Mouse (Mus musculus) liver, postnatal 0 days (tissue): ENCODE measurements around the gene Cln5.

ENCODE experiments used
- CTCF ChIP-seq: sonication (generic); IDR thresholded peaks from 2 replicates; pipeline ENCODE4 v1.5.1; 2016; ENCODE audit warnings: antibody characterized with exemption, low read depth
- EP300 ChIP-seq: IDR thresholded peaks from 2 replicates; pipeline ENCODE4 v1.6.1; 2016; ENCODE audit warnings: antibody characterized with exemption, low read depth, mild to moderate bottlenecking

DNA sequence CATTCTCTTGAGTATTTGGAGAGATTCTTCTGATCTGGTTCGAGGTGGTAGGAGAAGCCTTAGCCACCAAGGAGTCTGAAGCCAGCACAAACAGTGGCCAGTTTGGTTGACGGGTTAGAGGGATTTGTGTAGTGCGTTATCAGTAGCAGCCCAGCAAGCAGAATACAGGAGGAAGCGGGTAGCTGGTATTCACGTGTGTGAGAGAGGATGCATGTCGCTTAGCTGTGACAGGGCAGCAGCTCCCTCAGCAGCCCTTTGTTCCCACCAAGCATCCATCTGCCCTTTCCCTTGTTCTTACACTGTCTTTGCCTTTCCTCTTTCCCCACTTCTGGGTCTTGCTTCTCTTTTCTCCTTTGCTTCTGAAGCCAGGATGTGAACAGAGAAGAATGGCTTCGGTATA lies 5.2 kb downstream of the Cln5 start:
- no peak for TF ChIP-seq CTCF
- no peak for TF ChIP-seq EP300
